Mouse (Mus musculus): ENCODE results near the gene Cdipt. TPM values are rescaled to one million over a fixed set of nuclear protein-coding genes. Genes with fewer than 3 reads are reported as not detected.

Gene Cdipt
- total and polyA plus RNA-seq, 2 experiments from 2014 or later: 142 to 244 TPM

DNA sequence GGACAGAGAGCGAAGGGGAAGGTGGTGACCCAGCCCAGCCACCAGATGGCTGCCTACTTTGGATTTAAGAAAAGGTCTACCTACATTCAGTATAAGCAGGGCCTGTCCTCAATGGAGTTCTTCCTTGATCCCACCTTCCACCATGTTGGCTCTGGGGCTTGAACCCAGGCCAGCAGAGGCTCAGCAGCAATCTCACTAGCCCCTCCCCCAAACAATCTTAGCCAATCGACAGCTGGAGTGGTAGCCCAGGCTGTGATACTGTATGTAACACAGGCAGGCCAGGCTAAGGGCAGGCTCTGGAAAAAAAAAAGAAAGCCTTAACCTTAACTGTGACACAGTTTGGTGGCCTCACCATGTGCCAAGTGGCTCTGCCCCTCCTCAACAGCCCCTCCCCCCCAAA is 36.0 kb downstream of the Cdipt start:
- Histone ChIP-seq H3K9me3 (ENCODE audit: low read length) (no peaks in the 10 kb centered on the region), H3K27me3 (ENCODE audit: insufficient read depth, low read length) (no peaks in the 10 kb centered on the region), H3K27ac (ENCODE audit: low read depth, low read length) (no peak overlapping the region), H3K4me2 (ENCODE audit: low read depth, low read length, poor library complexity, severe bottlenecking) (no peak overlapping the region), H3K4me1 (ENCODE audit: insufficient read depth, low read length) (peaks cover 8% of the 10 kb centered on the region; the same call in 1 of the 2 replicates), H3K4me3 (ENCODE audit: low read depth, low read length) (no peak overlapping the region), H3K9ac (replicated peaks; ENCODE audit: low read length, poor library complexity, severe bottlenecking) (no peak overlapping the region), H3K36me3 (ENCODE audit: insufficient read depth, low read length) (peaks cover 12% of the 10 kb centered on the region; the same call in 1 of the 2 replicates)
- no peak for TF ChIP-seq CTCF (IDR thresholded peaks at IDR 0.05)
- DNase-seq (ENCODE audit: low spot score): no peak
- 63% methylated on average over 2 of the region's 2 CpGs for WGBS
- no peak for ATAC-seq (ENCODE audit: low FRiP score)

DNA sequence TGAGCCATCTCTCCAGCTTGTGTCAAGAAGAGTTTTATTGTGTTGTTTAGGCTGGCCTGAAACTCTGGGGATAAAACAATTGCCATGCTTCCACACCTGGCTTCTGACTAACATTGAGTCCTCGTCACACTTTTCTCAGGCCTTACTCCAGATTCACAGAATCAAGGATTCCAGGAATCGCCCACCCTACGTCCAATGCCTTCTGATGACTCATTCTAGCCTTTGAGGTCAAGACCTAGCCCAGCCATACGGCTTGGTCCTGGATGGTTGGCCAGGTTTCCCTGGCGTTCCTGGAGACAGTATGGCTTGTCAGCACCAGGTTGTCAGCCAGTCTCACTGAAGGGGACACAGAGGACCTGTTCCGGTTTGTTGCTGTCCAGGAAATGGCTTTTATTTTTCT is 36.7 kb downstream of the Cdipt start:
- H3K9me3 ChIP-seq (ENCODE audit: low read length): no peaks in the 10 kb centered on the region
- DNase-seq (ENCODE audit: low spot score): no peak
- no peak overlapping the region for H3K4me2 ChIP-seq (ENCODE audit: low read depth, low read length, poor library complexity, severe bottlenecking)
- no peak for ATAC-seq (ENCODE audit: low FRiP score)
- no peak overlapping the region for H3K4me3 ChIP-seq (ENCODE audit: low read depth, low read length)
- TF ChIP-seq CTCF (IDR thresholded peaks at IDR 0.05): no peak
- 89% methylated on average over 6 of the region's 6 CpGs for WGBS
- no peak overlapping the region for H3K9ac ChIP-seq (replicated peaks; ENCODE audit: low read length, poor library complexity, severe bottlenecking)
- H3K27ac ChIP-seq (ENCODE audit: low read depth, low read length): no peak overlapping the region
- H3K36me3 ChIP-seq (ENCODE audit: insufficient read depth, low read length): peaks cover 12% of the 10 kb centered on the region; the same call in 1 of the 2 replicates
- H3K27me3 ChIP-seq (ENCODE audit: insufficient read depth, low read length): no peaks in the 10 kb centered on the region
- H3K4me1 ChIP-seq (ENCODE audit: insufficient read depth, low read length): peaks cover 8% of the 10 kb centered on the region; the same call in 1 of the 2 replicates

DNA sequence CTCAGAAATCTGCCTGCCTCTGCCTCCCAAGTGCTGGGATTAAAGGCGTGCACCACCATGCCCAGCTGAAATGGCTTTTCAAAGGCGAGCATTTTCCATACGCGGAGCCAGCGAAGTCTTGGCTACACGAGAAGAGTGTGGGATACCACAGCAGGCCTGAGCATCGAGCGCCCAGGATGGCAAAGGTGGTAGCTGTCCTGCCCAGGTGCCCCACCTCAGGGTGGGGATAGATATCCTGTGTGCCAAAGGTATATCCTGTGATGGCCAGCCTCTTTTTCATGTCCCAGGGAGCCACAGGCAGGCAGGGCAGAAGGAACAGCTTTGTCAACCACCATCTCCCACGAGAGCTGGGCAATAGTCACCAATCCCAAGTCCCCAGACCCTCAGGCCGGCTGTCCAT is 37.1 kb downstream of the Cdipt start:
- 96% methylated on average over 10 of the region's 10 CpGs for WGBS
- Histone ChIP-seq H3K9ac (replicated peaks; ENCODE audit: low read length, poor library complexity, severe bottlenecking) (no peak overlapping the region), H3K4me3 (ENCODE audit: low read depth, low read length) (no peak overlapping the region), H3K4me2 (ENCODE audit: low read depth, low read length, poor library complexity, severe bottlenecking) (no peak overlapping the region), H3K36me3 (ENCODE audit: insufficient read depth, low read length) (peaks cover 12% of the 10 kb centered on the region; the same call in 1 of the 2 replicates), H3K27me3 (ENCODE audit: insufficient read depth, low read length) (no peaks in the 10 kb centered on the region), H3K27ac (ENCODE audit: low read depth, low read length) (no peak overlapping the region), H3K9me3 (ENCODE audit: low read length) (no peaks in the 10 kb centered on the region), H3K4me1 (ENCODE audit: insufficient read depth, low read length) (peaks cover 10% of the 10 kb centered on the region; the same call in 1 of the 2 replicates)
- no peak for ATAC-seq (ENCODE audit: low FRiP score)
- no peak for DNase-seq (ENCODE audit: low spot score)
- TF ChIP-seq CTCF (IDR thresholded peaks at IDR 0.05): no peak

DNA sequence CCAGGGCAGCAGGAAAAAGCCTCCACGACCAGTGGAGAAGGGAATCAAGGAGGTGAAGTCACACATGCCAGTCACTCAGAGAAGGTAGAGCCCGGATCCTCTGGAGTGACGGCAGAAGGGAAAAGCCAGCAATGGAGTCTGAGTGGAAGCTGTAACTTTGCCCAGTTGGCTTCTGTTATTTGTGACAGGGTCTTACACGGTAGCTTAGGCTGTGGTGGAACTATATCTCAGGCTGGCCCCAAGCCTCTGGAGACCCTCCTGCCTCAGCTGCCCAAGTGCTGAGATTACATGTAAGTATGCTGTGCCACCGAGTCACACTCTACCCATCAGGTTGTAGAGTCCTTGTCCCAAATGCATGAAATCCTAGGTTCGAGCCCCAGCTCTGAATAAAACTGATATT is 37.7 kb downstream of the Cdipt start:
- H3K9me3 ChIP-seq (ENCODE audit: low read length): no peaks in the 10 kb centered on the region
- WGBS: 95% methylated on average over 6 of the region's 6 CpGs
- no peaks in the 10 kb centered on the region for H3K27me3 ChIP-seq (ENCODE audit: insufficient read depth, low read length)
- ATAC-seq (ENCODE audit: low FRiP score) (no peak), DNase-seq (ENCODE audit: low spot score) (no peak)
- no peak for TF ChIP-seq CTCF (IDR thresholded peaks at IDR 0.05)
- H3K9ac ChIP-seq (replicated peaks; ENCODE audit: low read length, poor library complexity, severe bottlenecking): no peak overlapping the region
- peaks cover 14% of the 10 kb centered on the region for H3K4me1 ChIP-seq (ENCODE audit: insufficient read depth, low read length)
- H3K4me2 ChIP-seq (ENCODE audit: low read depth, low read length, poor library complexity, severe bottlenecking): no peak overlapping the region
- no peak overlapping the region for H3K27ac ChIP-seq (ENCODE audit: low read depth, low read length)
- H3K4me3 ChIP-seq (ENCODE audit: low read depth, low read length): no peak overlapping the region
- peaks cover 12% of the 10 kb centered on the region; the same call in 1 of the 2 replicates for H3K36me3 ChIP-seq (ENCODE audit: insufficient read depth, low read length)

DNA sequence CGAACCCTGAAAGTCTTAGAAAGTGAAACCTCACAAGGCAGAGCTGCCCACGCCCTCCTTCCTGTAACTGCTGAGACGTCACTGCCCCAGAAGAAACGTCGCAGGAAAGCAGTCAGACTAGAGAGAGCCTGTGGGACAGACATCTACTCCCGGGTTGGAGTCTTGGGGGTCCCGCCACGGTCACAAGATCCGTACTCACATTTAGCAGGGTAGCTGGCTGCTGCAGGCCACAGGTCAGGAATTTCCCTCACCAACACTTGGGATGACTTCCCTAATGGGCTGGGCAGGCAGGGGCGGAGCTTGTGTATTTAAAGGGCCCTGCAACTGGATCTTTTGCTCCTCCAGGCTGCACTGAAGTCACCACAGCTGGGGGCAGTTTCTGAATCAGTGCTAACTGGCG is 38.6 kb downstream of the Cdipt start, which contains the start of gene Mvp:
Gene Mvp, minus strand, starts transcription at position 302 of the 400 bp plus-strand sequence.
- Histone ChIP-seq H3K4me2 (ENCODE audit: low read depth, low read length, poor library complexity, severe bottlenecking) (peak within 1 kb of the TSS; percentile 93; the same call in 1 of the 2 replicates), H3K27ac (ENCODE audit: low read depth, low read length) (no peak within 1 kb of the TSS), H3K36me3 (ENCODE audit: insufficient read depth, low read length) (peaks cover 12% of the 10 kb centered on the region; the same call in 1 of the 2 replicates), H3K4me3 (ENCODE audit: low read depth, low read length) (peak within 1 kb of the TSS; percentile 18; the same call in 1 of the 2 replicates), H3K27me3 (ENCODE audit: insufficient read depth, low read length) (no peaks in the 10 kb centered on the region), H3K9ac (replicated peaks; ENCODE audit: low read length, poor library complexity, severe bottlenecking) (0 out of 2 replicates have a peak within 1 kb of the TSS, but pooled peaks have one; percentile 0), H3K4me1 (ENCODE audit: insufficient read depth, low read length) (peaks cover 24% of the 10 kb centered on the region), H3K9me3 (ENCODE audit: low read length) (no peaks in the 10 kb centered on the region)
- ATAC-seq (ENCODE audit: low FRiP score): no peak
- no peak for DNase-seq (ENCODE audit: low spot score)
- TF ChIP-seq CTCF (IDR thresholded peaks at IDR 0.05): no peak
- WGBS: 80% methylated on average over 11 of the region's 11 CpGs

DNA sequence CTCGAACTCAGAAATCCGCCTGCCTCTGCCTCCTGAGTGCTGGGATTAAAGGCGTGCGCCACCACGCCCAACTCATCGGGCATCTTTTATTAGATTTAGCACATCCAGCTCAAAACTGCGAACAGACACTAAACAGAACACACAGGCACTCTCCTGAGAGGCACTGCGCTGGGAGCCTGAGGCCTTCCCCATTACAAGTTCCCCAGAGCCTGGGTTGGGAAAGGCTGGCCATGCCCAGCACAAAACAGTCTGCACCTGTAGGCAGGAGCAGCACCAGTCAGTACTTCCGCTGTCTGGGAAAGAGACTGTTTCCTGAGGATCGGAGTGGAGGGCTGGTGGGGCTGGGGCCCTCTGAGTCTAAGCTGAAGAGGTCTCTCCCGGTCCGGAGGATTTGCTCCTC is 39.3 kb downstream of the Cdipt start:
- Histone ChIP-seq H3K9me3 (ENCODE audit: low read length) (no peaks in the 10 kb centered on the region), H3K4me3 (ENCODE audit: low read depth, low read length) (no peak overlapping the region), H3K36me3 (ENCODE audit: insufficient read depth, low read length) (peaks cover 12% of the 10 kb centered on the region; the same call in 1 of the 2 replicates), H3K4me2 (ENCODE audit: low read depth, low read length, poor library complexity, severe bottlenecking) (no peak overlapping the region), H3K27ac (ENCODE audit: low read depth, low read length) (no peak overlapping the region), H3K9ac (replicated peaks; ENCODE audit: low read length, poor library complexity, severe bottlenecking) (no peak overlapping the region), H3K27me3 (ENCODE audit: insufficient read depth, low read length) (no peaks in the 10 kb centered on the region), H3K4me1 (ENCODE audit: insufficient read depth, low read length) (peaks cover 30% of the 10 kb centered on the region)
- DNase-seq (ENCODE audit: low spot score): no peak
- TF ChIP-seq CTCF (IDR thresholded peaks at IDR 0.05): no peak
- 95% methylated on average over 12 of the region's 12 CpGs for WGBS
- no peak for ATAC-seq (ENCODE audit: low FRiP score)
